Mouse (Mus musculus) cerebellum, adult 2 months (tissue): ENCODE data around the gene Cdk2ap1.

Experiments used
- CTCF ChIP-seq: fragments of 200-500 bp; IDR thresholded peaks from 2 replicates; pipeline ENCODE4 v1.5.1; 2011; ENCODE audit warnings: low read depth, mild to moderate bottlenecking, control low read depth, low read length, moderate library complexity, borderline replicate concordance; ENCODE audit not compliant: insufficient read depth
- POLR2A ChIP-seq: fragments of 200-500 bp; IDR thresholded peaks from 2 replicates; pipeline ENCODE4 v1.6.1; 2011; ENCODE audit warnings: low read length, control low read depth, borderline replicate concordance; ENCODE audit not compliant: insufficient read depth

DNA sequence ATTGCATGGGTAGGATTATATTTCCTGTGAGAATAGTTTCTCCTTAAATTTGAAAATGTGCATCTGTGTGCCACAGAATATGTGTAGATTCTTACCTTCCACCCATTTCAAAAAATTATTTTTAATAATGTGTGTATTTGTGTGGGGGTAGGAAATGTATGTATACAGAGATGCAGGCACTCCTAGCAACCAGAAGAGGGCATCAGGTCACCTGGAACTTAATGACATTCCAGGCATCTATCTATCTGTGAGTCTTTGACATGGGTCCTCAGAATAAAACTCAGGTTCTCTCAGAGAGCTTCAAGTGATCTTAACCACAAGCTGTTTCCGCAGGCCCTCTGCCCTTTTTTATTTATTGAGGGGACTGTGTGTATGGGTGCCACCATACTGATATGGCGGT lies 3.2 kb downstream of the Cdk2ap1 start:
- no peak for TF ChIP-seq POLR2A
- peak; percentile 20; the same call in 1 of the 2 replicates for TF ChIP-seq CTCF
